Mouse (Mus musculus) testis, adult 2 months (tissue): ENCODE data around the gene Grap2.

ENCODE experiments used
- CTCF ChIP-seq: fragments of 200-500 bp; IDR thresholded peaks from 2 replicates; pipeline ENCODE4 v1.5.1; 2012; ENCODE audit warnings: low read depth, mild to moderate bottlenecking, inconsistent platforms, low read length, moderate library complexity; ENCODE audit not compliant: control insufficient read depth, insufficient read depth, insufficient replicate concordance
- POLR2A ChIP-seq: fragments of 200-500 bp; IDR thresholded peaks from 2 replicates; pipeline ENCODE4 v1.6.1; 2012; ENCODE audit warnings: low read depth, mild to moderate bottlenecking, inconsistent platforms, low read length, moderate library complexity; ENCODE audit not compliant: control insufficient read depth

DNA sequence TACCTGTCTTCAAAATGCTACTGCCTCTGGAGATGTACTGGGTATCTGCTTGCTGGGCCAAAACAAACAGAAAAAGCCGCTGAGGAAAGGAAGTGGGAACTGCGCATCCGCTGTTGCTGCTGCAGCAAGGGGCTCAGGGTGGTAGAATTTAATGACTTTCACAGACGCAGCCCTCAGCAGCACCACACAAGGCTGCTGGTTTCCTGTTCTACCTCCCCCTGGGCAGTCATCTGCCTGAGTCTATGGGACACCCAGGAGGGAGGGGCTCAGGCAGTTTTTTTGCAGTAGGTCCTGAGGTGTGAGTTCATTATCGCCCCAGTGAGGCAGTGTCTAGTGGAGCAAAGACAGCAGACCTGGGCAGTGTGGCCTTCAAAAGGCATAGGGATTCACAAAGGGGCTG is 125.2 kb downstream of the Grap2 start:
- no peak for TF ChIP-seq POLR2A
- TF ChIP-seq CTCF = no peak
